Mouse (Mus musculus): ENCODE measurements at regions not wholly inside any gene's neighbourhood (a gene's known extent, or its start where the extent isn't known, plus 50 kb on each side); places are given as distances from the start of the nearest gene placed in this dataset.

GRCm38 (mm10) chr16:29843490-29843889, 220.7 kb upstream of the Hes1 start:
- no peak for TF ChIP-seq CTCF (IDR thresholded peaks at IDR 0.05; ENCODE audit: control insufficient read depth, insufficient read depth, low read length)
- TF ChIP-seq POLR2A (IDR thresholded peaks at IDR 0.05; ENCODE audit: borderline replicate concordance, control insufficient read depth, low read depth, low read length) = no peak
